8 mouse cellular contexts compared by ENCODE assay signal in the genomic region with DNA sequence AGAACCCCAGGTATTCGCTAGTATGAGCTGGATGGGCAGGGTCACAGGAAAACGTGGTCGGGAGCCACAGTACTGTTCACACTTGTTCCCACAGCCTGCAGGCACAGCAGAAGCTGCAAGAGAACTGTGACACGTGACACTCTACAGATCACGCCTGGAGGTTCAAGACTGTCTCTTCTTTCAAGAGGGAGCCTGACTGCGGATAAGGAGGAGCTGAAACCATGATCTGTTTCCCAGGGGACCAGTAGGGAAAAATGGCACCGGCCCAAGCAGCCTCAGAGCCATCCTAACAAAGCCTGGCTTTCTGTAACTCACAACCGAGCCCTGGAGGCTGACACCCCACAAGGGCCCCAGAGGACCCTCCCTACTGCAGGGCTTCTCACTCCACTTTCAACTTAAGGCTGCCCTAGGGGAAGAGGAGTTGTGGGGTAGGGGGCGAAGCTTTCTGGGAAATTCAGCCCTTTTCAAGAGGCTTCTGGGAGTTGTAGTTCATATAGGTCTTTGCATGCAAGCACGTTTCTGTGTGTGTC. TPM values are rescaled to one million over a fixed set of nuclear protein-coding genes. Genes with fewer than 3 reads are reported as not detected.
DNase-seq lines count a peak whose midpoint lies in the region; ATAC-seq and TF ChIP-seq lines count a peak whose summit lies in the region.

No protein-coding gene starts in this region.

- no peak for TF ChIP-seq CTCF in lung, adult 2 months (IDR thresholded peaks at IDR 0.05; ENCODE audit: insufficient read depth, low read length)

- no peaks in the 10 kb centered on the region for H3K36me3 ChIP-seq in hindbrain, embryonic 14.5 days (replicated peaks; ENCODE audit: control insufficient read depth, insufficient read depth)
- H3K36me3 ChIP-seq in midbrain, embryonic 13.5 days: no peaks in the 10 kb centered on the region
- no peaks in the 10 kb centered on the region for H3K36me3 ChIP-seq in stomach, embryonic 16.5 days (ENCODE audit: control insufficient read depth, insufficient read depth, low read length)

- peak overlapping the region; percentile 44 for H3K27ac ChIP-seq in hindbrain, embryonic 14.5 days
- peak overlapping the region; percentile 37 for H3K27ac ChIP-seq in midbrain, embryonic 13.5 days
- peak overlapping the region; percentile 60; the same call in 1 of the 2 replicates for H3K27ac ChIP-seq in stomach, embryonic 16.5 days (ENCODE audit: low read length)

- H3K27me3 ChIP-seq in hindbrain, embryonic 14.5 days (ENCODE audit: control insufficient read depth, insufficient read depth, low read length): no peaks in the 10 kb centered on the region
- H3K27me3 ChIP-seq in midbrain, embryonic 13.5 days: no peaks in the 10 kb centered on the region
- H3K27me3 ChIP-seq in stomach, embryonic 16.5 days (ENCODE audit: control insufficient read depth, insufficient read depth, low read length): no peaks in the 10 kb centered on the region

- H3K9me3 ChIP-seq in hindbrain, embryonic 14.5 days (ENCODE audit: control insufficient read depth, low read length): no peaks in the 10 kb centered on the region
- H3K9me3 ChIP-seq in midbrain, embryonic 13.5 days: no peaks in the 10 kb centered on the region
- no peaks in the 10 kb centered on the region for H3K9me3 ChIP-seq in stomach, embryonic 16.5 days (replicated peaks; ENCODE audit: control insufficient read depth, low read length)

- 16% methylated on average over 10 of the region's 10 CpGs for WGBS in lung, adult 2 months
- WGBS in hindbrain, embryonic 14.5 days: 13% methylated on average over 10 of the region's 10 CpGs
- WGBS in midbrain, embryonic 13.5 days: 11% methylated on average over 10 of the region's 10 CpGs
- WGBS in stomach, embryonic 16.5 days: 11% methylated on average over 10 of the region's 10 CpGs

- peak overlapping the region; percentile 26 for H3K4me3 ChIP-seq in lung, adult 2 months (replicated peaks; ENCODE audit: extremely low read depth, low read depth, low read length)
- peak overlapping the region; percentile 38 for H3K4me3 ChIP-seq in hindbrain, embryonic 14.5 days (replicated peaks; ENCODE audit: low read length)
- H3K4me3 ChIP-seq in midbrain, embryonic 13.5 days (replicated peaks): peak overlapping the region; percentile 41
- peak overlapping the region; percentile 49 for H3K4me3 ChIP-seq in stomach, embryonic 16.5 days (replicated peaks; ENCODE audit: low read length)

- H3K4me2 ChIP-seq in hindbrain, embryonic 14.5 days (replicated peaks): peak overlapping the region; percentile 62
- H3K4me2 ChIP-seq in midbrain, embryonic 13.5 days (replicated peaks): peak overlapping the region; percentile 56
- peak overlapping the region; percentile 73 for H3K4me2 ChIP-seq in stomach, embryonic 16.5 days (ENCODE audit: low read depth, low read length)

- H3K4me1 ChIP-seq in lung, adult 2 months (ENCODE audit: control insufficient read depth, insufficient read depth, low read length): no peaks in the 10 kb centered on the region
- no peaks in the 10 kb centered on the region for H3K4me1 ChIP-seq in hindbrain, embryonic 14.5 days (replicated peaks; ENCODE audit: control insufficient read depth, insufficient read depth, low read length)
- peaks cover 4% of the 10 kb centered on the region for H3K4me1 ChIP-seq in midbrain, embryonic 13.5 days (replicated peaks)
- H3K4me1 ChIP-seq in stomach, embryonic 16.5 days (ENCODE audit: control insufficient read depth, insufficient read depth, low read length): 0 out of 2 replicates have a peak, but pooled peaks cover 2% of the 10 kb centered on the region

- TF ChIP-seq POLR2A in lung, adult 2 months (IDR thresholded peaks at IDR 0.05; ENCODE audit: borderline replicate concordance, extremely low read depth, low read depth, low read length): no peak

- peak; percentile 87 for ATAC-seq in hindbrain, embryonic 14.5 days (ENCODE audit: low FRiP score)
- ATAC-seq in midbrain, embryonic 13.5 days: peak; percentile 91
- peak; percentile 80 for ATAC-seq in stomach, embryonic 16.5 days (ENCODE audit: insufficient read depth, low FRiP score)

- peak overlapping the region; percentile 60 for H3K9ac ChIP-seq in hindbrain, embryonic 14.5 days
- H3K9ac ChIP-seq in midbrain, embryonic 13.5 days (replicated peaks): peak overlapping the region; percentile 51; the same call in 1 of the 2 replicates
- peak overlapping the region; percentile 78 for H3K9ac ChIP-seq in stomach, embryonic 16.5 days (ENCODE audit: low read length)

- DNase-seq in lung, adult 2 months: no peak
- no peak for DNase-seq in lung, postnatal 14 days
- peak; percentile 58 for DNase-seq in cerebellum, adult 9-10 months
- DNase-seq in frontal cortex, postnatal 10 days (ENCODE audit: low spot score in 2 of 2): peak; percentile 13 to 40
- DNase-seq in hindbrain, embryonic 14.5 days (ENCODE audit: low spot score): peak; percentile 68
- peak; percentile 35 for DNase-seq in left cerebral cortex, adult 8-10 months (ENCODE audit: low spot score in 2 of 2)

RNA-seq across cellular contexts. Expression of a gene that starts 42.8 kb away (rescaled TPM):
- polyA plus RNA-seq in lung, adult 2 months (2012; rRNA removed): 15.0 and 16.1 TPM in 2 replicates
- polyA plus RNA-seq in hindbrain, embryonic 14.5 days (2014; fragmentation: Nextera tagmentation; extraction: Ambion mirVana): 46.9 and 52.2 TPM in 2 replicates
- total RNA-seq in left cerebral cortex, adult 8-10 months (2022): 10 to 100 TPM; 57.7 to 67.6 (median 63.7) TPM
- polyA plus RNA-seq in midbrain, embryonic 13.5 days (2015; fragmentation: Nextera tagmentation; extraction: Ambion mirVana): 38.0 and 41.1 TPM in 2 replicates
- 19.4 and 21.2 TPM in 2 replicates for polyA plus RNA-seq in stomach, embryonic 16.5 days (2015; fragmentation: Nextera tagmentation; extraction: Ambion mirVana)

Comparison
In these comparisons a context has a peak if more than half of its experiments do, and no peak if none do; other contexts are left out.
1. DNase-seq: peak in cerebellum, adult 9-10 months (single experiment), frontal cortex, postnatal 10 days (2 of 2), hindbrain, embryonic 14.5 days (single experiment) and left cerebral cortex, adult 8-10 months (2 of 2); none in lung, adult 2 months (single experiment) and lung, postnatal 14 days (single experiment).
2. Peak in every context shown above with its lines, with median percentiles within 50 percentile points of each other: H3K4me3 ChIP-seq, ATAC-seq, H3K27ac ChIP-seq, H3K4me2 ChIP-seq and H3K9ac ChIP-seq.